Mouse (Mus musculus): ENCODE results near the gene Zfp146. TPM values are rescaled to one million over a fixed set of nuclear protein-coding genes. Genes with fewer than 3 reads are reported as not detected.
A peak's percentile ranks its signal among the peaks of the same experiment; 100 is the strongest.
"Not testable (repeated sequence)": the region's sequence is repeated elsewhere in the genome, so short reads cannot be mapped to it uniquely, and the experiment has no call there.

The Zfp146 gene
- polyA plus RNA-seq, 1 experiment from 2014 or later, result 18.7 TPM

DNA sequence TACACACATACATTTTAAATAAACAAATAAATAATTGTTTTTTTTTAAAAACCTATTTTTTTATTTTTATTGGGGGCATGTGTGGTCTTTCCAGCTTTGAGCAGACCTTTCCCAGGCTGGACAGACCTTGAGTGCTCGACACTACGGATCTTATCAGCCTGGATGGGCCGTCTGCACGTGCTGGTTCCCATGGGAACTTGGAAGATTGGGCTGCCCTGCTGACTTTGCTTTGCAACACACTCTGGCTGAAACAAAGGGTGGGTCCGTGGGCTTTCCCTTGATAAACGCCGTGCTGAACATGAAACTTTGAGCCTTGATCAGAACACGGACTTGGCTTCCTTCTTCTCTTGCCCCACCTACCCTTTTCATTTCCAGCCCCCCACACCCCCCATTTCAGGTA is 34.8 kb upstream of the Zfp146 start:
- no peak overlapping the region for H3K4me2 ChIP-seq (ENCODE audit: low read depth, severe bottlenecking)
- no peaks in the 10 kb centered on the region for H3K4me1 ChIP-seq (ENCODE audit: control insufficient read depth, insufficient read depth, low read length)
- no peak overlapping the region for H3K9ac ChIP-seq (ENCODE audit: low read length)
- H3K27me3 ChIP-seq (ENCODE audit: control insufficient read depth, insufficient read depth, low read length), result no peaks in the 10 kb centered on the region
- WGBS, result 62% methylated on average over 8 of the region's 8 CpGs
- no peaks in the 10 kb centered on the region for H3K36me3 ChIP-seq (ENCODE audit: control insufficient read depth, insufficient read depth, low read length)
- no peak for ATAC-seq (ENCODE audit: insufficient number of reproducible peaks, low FRiP score, low TSS enrichment, low read depth)
- no peak overlapping the region for H3K27ac ChIP-seq (replicated peaks; ENCODE audit: low read depth, low read length)
- no peaks in the 10 kb centered on the region for H3K9me3 ChIP-seq (ENCODE audit: control insufficient read depth, low read length)
- no peak for DNase-seq (ENCODE audit: low spot score)
- no peak overlapping the region for H3K4me3 ChIP-seq (ENCODE audit: low read depth, low read length)

GRCm38 (mm10) chr7:30202895-30203690 is 33.5 kb upstream of the Zfp146 start:
- Histone ChIP-seq H3K4me1 (ENCODE audit: control insufficient read depth, insufficient read depth, low read length) (no peaks in the 10 kb centered on the region), H3K4me2 (ENCODE audit: low read depth, severe bottlenecking) (no peak overlapping the region), H3K27me3 (ENCODE audit: control insufficient read depth, insufficient read depth, low read length) (no peaks in the 10 kb centered on the region), H3K9ac (ENCODE audit: low read length) (no peak overlapping the region), H3K27ac (replicated peaks; ENCODE audit: low read depth, low read length) (no peak overlapping the region), H3K36me3 (ENCODE audit: control insufficient read depth, insufficient read depth, low read length) (no peaks in the 10 kb centered on the region), H3K9me3 (ENCODE audit: control insufficient read depth, low read length) (no peaks in the 10 kb centered on the region; the same call in 1 of the 2 replicates), H3K4me3 (ENCODE audit: low read depth, low read length) (no peak overlapping the region)
- ATAC-seq (ENCODE audit: insufficient number of reproducible peaks, low FRiP score, low TSS enrichment, low read depth), result no peak
- no peak for DNase-seq (ENCODE audit: low spot score)
- WGBS, result 90% methylated on average over 11 of the region's 11 CpGs

DNA sequence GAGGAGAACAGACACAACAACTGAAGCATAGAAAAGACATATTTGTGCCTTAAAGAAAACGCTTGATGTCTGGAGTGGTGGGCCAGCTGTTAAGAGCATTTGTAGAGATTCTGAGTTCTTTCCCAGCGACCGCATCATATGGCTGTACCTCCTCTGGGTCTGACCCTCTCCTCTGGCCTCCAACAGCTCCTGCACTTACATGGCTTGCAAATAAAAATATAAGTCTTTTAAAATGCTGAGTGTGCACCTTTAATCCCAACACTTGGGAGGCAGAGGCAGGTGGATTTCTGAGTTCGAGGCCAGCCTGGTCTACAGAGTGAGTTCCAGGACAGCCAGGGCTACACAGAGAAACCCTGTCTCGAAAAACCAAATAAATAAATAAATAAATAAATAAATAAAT is 31.1 kb upstream of the Zfp146 start:
- H3K9me3 ChIP-seq (ENCODE audit: control insufficient read depth, low read length); H3K4me3 ChIP-seq (ENCODE audit: low read depth, low read length); H3K9ac ChIP-seq (ENCODE audit: low read length); H3K27me3 ChIP-seq (ENCODE audit: control insufficient read depth, insufficient read depth, low read length); H3K4me1 ChIP-seq (ENCODE audit: control insufficient read depth, insufficient read depth, low read length); H3K27ac ChIP-seq (replicated peaks; ENCODE audit: low read depth, low read length); DNase-seq (ENCODE audit: low spot score); H3K4me2 ChIP-seq (ENCODE audit: low read depth, severe bottlenecking); H3K36me3 ChIP-seq (ENCODE audit: control insufficient read depth, insufficient read depth, low read length); ATAC-seq (ENCODE audit: insufficient number of reproducible peaks, low FRiP score, low TSS enrichment, low read depth): not testable (repeated sequence)
- WGBS, result 92% methylated on average over 5 of the region's 5 CpGs

DNA sequence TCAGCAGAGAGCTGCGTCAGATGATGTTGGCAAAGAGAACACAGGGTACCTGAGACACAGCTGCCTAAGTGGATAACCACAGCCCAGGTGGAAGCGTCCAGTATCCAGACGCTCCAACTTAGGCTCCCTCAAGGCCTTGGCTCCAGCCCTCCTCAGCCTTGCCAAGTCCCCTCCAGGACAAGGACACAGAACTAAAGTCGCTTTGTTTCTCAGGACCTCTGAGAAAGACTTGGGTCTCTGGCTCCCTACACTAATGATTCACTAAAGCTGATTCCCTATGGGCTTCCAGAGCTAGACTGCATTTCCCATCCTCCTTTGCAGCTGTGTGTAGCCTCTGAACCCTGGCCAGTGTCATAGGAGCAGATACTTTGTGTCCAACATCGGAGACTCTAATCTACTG is 30.6 kb upstream of the Zfp146 start:
- Histone ChIP-seq H3K4me3 (ENCODE audit: low read depth, low read length) (no peak overlapping the region), H3K9me3 (ENCODE audit: control insufficient read depth, low read length) (peaks cover 2% of the 10 kb centered on the region; the same call in 1 of the 2 replicates), H3K27me3 (ENCODE audit: control insufficient read depth, insufficient read depth, low read length) (no peaks in the 10 kb centered on the region), H3K9ac (ENCODE audit: low read length) (no peak overlapping the region), H3K27ac (replicated peaks; ENCODE audit: low read depth, low read length) (no peak overlapping the region), H3K36me3 (ENCODE audit: control insufficient read depth, insufficient read depth, low read length) (no peaks in the 10 kb centered on the region), H3K4me2 (ENCODE audit: low read depth, severe bottlenecking) (no peak overlapping the region), H3K4me1 (ENCODE audit: control insufficient read depth, insufficient read depth, low read length) (peaks cover under 1% of the 10 kb centered on the region; the same call in 1 of the 2 replicates)
- ATAC-seq (ENCODE audit: insufficient number of reproducible peaks, low FRiP score, low TSS enrichment, low read depth) (no peak), DNase-seq (ENCODE audit: low spot score) (no peak)
- 88% methylated on average over 5 of the region's 5 CpGs for WGBS

DNA sequence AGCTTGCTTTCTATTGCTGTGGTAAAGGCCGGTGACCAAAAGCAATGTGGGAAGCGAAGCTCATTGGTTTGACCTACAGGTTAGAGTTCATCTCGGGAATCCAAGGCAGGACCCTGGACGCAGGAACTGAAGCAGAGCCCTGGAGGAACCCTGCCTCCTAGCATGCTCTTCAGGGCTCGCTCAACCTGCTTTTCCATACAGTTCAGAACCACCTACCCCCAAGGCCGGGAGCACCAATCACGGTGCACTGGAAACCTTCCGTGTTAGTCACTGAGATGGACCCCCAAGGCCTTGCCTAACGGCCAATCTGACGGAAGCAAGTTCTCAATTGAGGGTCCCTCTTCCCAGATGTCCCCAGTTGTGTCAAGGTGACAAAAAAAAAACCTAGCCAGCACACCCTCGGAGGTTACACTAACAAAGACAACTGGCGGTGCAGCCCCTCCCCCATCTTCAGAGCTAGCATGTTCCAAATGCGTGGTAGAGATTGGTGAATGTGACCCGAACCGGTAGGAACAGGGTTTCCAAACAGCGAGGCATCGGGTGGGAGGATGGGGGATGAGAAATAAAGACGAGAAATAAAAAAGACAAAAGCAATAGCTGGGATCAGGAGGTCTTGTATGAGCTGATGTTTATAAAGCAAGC is 30.1 kb upstream of the Zfp146 start:
- WGBS, result 73% methylated on average over 18 of the region's 18 CpGs
- H3K4me2 ChIP-seq (ENCODE audit: low read depth, severe bottlenecking), result no peak overlapping the region
- H3K4me1 ChIP-seq (ENCODE audit: control insufficient read depth, insufficient read depth, low read length), result peaks cover 3% of the 10 kb centered on the region; the same call in 1 of the 2 replicates
- no peak for ATAC-seq (ENCODE audit: insufficient number of reproducible peaks, low FRiP score, low TSS enrichment, low read depth)
- peaks cover 2% of the 10 kb centered on the region; the same call in 1 of the 2 replicates for H3K9me3 ChIP-seq (ENCODE audit: control insufficient read depth, low read length)
- no peaks in the 10 kb centered on the region for H3K27me3 ChIP-seq (ENCODE audit: control insufficient read depth, insufficient read depth, low read length)
- H3K27ac ChIP-seq (replicated peaks; ENCODE audit: low read depth, low read length), result no peak overlapping the region
- no peak overlapping the region for H3K4me3 ChIP-seq (ENCODE audit: low read depth, low read length)
- no peak overlapping the region for H3K9ac ChIP-seq (ENCODE audit: low read length)
- no peaks in the 10 kb centered on the region for H3K36me3 ChIP-seq (ENCODE audit: control insufficient read depth, insufficient read depth, low read length)
- DNase-seq (ENCODE audit: low spot score), result no peak

- Histone ChIP-seq H3K27ac (replicated peaks; ENCODE audit: low read depth, low read length) (0 out of 2 replicates have a peak within 1 kb of the TSS, but pooled peaks have one; percentile 61), H3K4me1 (ENCODE audit: control insufficient read depth, insufficient read depth, low read length) (peaks cover 3% of the 10 kb centered on the region; the same call in 1 of the 2 replicates), H3K9ac (ENCODE audit: low read length) (no peak within 1 kb of the TSS), H3K27me3 (ENCODE audit: control insufficient read depth, insufficient read depth, low read length) (no peaks in the 10 kb centered on the region), H3K9me3 (ENCODE audit: control insufficient read depth, low read length) (peaks cover 2% of the 10 kb centered on the region; the same call in 1 of the 2 replicates), H3K36me3 (ENCODE audit: control insufficient read depth, insufficient read depth, low read length) (no peaks in the 10 kb centered on the region), H3K4me2 (ENCODE audit: low read depth, severe bottlenecking) (peak within 1 kb of the TSS; percentile 22; the same call in 1 of the 2 replicates), H3K4me3 (ENCODE audit: low read depth, low read length) (no peak within 1 kb of the TSS)
- 13% methylated on average over 8 of the region's 8 CpGs for WGBS
- DNase-seq (ENCODE audit: low spot score), result peak; percentile 81
- ATAC-seq (ENCODE audit: insufficient number of reproducible peaks, low FRiP score, low TSS enrichment, low read depth), result no peak
Observed at GRCm38 (mm10) chr7:30198481-30198971, 29.0 kb upstream of the Zfp146 start, which contains the start of gene Capns1. Gene Capns1, minus strand, starts transcription at chr7:30198811.

GRCm38 (mm10) chr7:30197592-30198129 is 28.1 kb upstream of the Zfp146 start:
- peaks cover 2% of the 10 kb centered on the region; the same call in 1 of the 2 replicates for H3K9me3 ChIP-seq (ENCODE audit: control insufficient read depth, low read length)
- no peak for ATAC-seq (ENCODE audit: insufficient number of reproducible peaks, low FRiP score, low TSS enrichment, low read depth)
- H3K4me1 ChIP-seq (ENCODE audit: control insufficient read depth, insufficient read depth, low read length), result peaks cover 10% of the 10 kb centered on the region
- H3K27ac ChIP-seq (replicated peaks; ENCODE audit: low read depth, low read length), result 0 out of 2 replicates have a peak overlapping the region, but pooled peaks have one; percentile 22
- DNase-seq (ENCODE audit: low spot score), result no peak
- no peak overlapping the region for H3K4me3 ChIP-seq (ENCODE audit: low read depth, low read length)
- H3K4me2 ChIP-seq (ENCODE audit: low read depth, severe bottlenecking), result no peak overlapping the region
- no peaks in the 10 kb centered on the region for H3K27me3 ChIP-seq (ENCODE audit: control insufficient read depth, insufficient read depth, low read length)
- H3K9ac ChIP-seq (ENCODE audit: low read length), result no peak overlapping the region
- no peaks in the 10 kb centered on the region for H3K36me3 ChIP-seq (ENCODE audit: control insufficient read depth, insufficient read depth, low read length)
- 70% methylated on average over 5 of the region's 5 CpGs for WGBS

DNA sequence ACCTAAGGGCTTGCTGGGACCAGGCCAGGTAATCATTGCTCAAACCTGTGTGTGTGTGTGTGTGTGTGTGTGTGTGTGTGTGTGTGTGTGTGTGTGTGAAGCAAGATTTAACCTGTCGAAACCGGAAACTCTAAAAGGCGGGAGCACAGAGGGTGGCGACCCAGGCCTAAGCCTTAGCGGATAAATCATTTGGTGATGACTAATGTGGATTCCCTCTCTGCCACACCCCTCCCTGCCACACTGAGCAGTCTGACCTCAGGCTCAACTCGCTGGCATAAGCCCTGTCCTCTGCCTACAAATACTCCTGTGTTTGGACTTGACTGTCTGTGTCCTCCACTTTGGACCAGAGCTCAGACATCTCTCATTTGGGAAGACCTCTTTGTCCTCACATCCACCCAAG is 26.6 kb upstream of the Zfp146 start:
- H3K36me3 ChIP-seq (ENCODE audit: control insufficient read depth, insufficient read depth, low read length), result peaks cover 1% of the 10 kb centered on the region; the same call in 1 of the 2 replicates
- H3K27ac ChIP-seq (replicated peaks; ENCODE audit: low read depth, low read length), result no peak overlapping the region
- H3K9me3 ChIP-seq (ENCODE audit: control insufficient read depth, low read length), result peaks cover 2% of the 10 kb centered on the region; the same call in 1 of the 2 replicates
- no peak overlapping the region for H3K9ac ChIP-seq (ENCODE audit: low read length)
- no peak overlapping the region for H3K4me3 ChIP-seq (ENCODE audit: low read depth, low read length)
- 76% methylated on average over 6 of the region's 6 CpGs for WGBS
- no peak overlapping the region for H3K4me2 ChIP-seq (ENCODE audit: low read depth, severe bottlenecking)
- no peaks in the 10 kb centered on the region for H3K27me3 ChIP-seq (ENCODE audit: control insufficient read depth, insufficient read depth, low read length)
- ATAC-seq (ENCODE audit: insufficient number of reproducible peaks, low FRiP score, low TSS enrichment, low read depth), result no peak
- no peak for DNase-seq (ENCODE audit: low spot score)
- H3K4me1 ChIP-seq (ENCODE audit: control insufficient read depth, insufficient read depth, low read length), result peaks cover 10% of the 10 kb centered on the region

Measured in limb, embryonic 11.5 days (tissue).